Mouse (Mus musculus) testis, adult 2 months (tissue): ENCODE measurements at regions not wholly inside any gene's neighbourhood (a gene's known extent, or its start where the extent isn't known, plus 50 kb on each side); places are given as distances from the start of the nearest gene placed in this dataset.

Experiments used
- H3K27ac ChIP-seq: fragments of 200-500 bp; 2 replicates; pipeline ENCODE4 v1.5.1; 2012; ENCODE audit warnings: low read depth, low read length; ENCODE audit not compliant: control insufficient read depth, insufficient read depth
- H3K27me3 ChIP-seq: fragments of 200-500 bp; 2 replicates; pipeline ENCODE4 v1.6.1; 2012; ENCODE audit warnings: mild to moderate bottlenecking, low read length, moderate library complexity; ENCODE audit not compliant: control insufficient read depth, insufficient read depth
- H3K36me3 ChIP-seq: fragments of 200-500 bp; 2 replicates; pipeline ENCODE4 v1.6.1; 2012; ENCODE audit warnings: mild to moderate bottlenecking, low read length; ENCODE audit not compliant: control insufficient read depth, insufficient read depth
- H3K4me1 ChIP-seq: fragments of 200-500 bp; 2 replicates; pipeline ENCODE4 v1.6.1; 2012; ENCODE audit warnings: low read length; ENCODE audit not compliant: control insufficient read depth, insufficient read depth
- H3K4me3 ChIP-seq: fragments of 200-500 bp; 2 replicates; pipeline ENCODE4 v1.5.1; 2012; ENCODE audit warnings: low read depth, mild to moderate bottlenecking, low read length, moderate library complexity, mixed read lengths; ENCODE audit not compliant: control insufficient read depth
- CTCF ChIP-seq: fragments of 200-500 bp; IDR thresholded peaks from 2 replicates; pipeline ENCODE4 v1.5.1; 2012; ENCODE audit warnings: low read depth, mild to moderate bottlenecking, inconsistent platforms, low read length, moderate library complexity; ENCODE audit not compliant: control insufficient read depth, insufficient read depth, insufficient replicate concordance
- POLR2A ChIP-seq: fragments of 200-500 bp; IDR thresholded peaks from 2 replicates; pipeline ENCODE4 v1.6.1; 2012; ENCODE audit warnings: low read depth, mild to moderate bottlenecking, inconsistent platforms, low read length, moderate library complexity; ENCODE audit not compliant: control insufficient read depth

GRCm38 (mm10) chr7:70484201-70484600, 117.7 kb upstream of the Nr2f2 start:
- H3K4me3 ChIP-seq, result no peak overlapping the region
- no peaks in the 10 kb centered on the region for H3K27me3 ChIP-seq
- no peak overlapping the region for H3K27ac ChIP-seq
- no peaks in the 10 kb centered on the region for H3K36me3 ChIP-seq
- TF ChIP-seq CTCF, result no peak
- TF ChIP-seq POLR2A, result no peak
- no peaks in the 10 kb centered on the region for H3K4me1 ChIP-seq

- Histone ChIP-seq H3K4me1 (no peaks in the 10 kb centered on the region), H3K27ac (no peak overlapping the region), H3K27me3 (no peaks in the 10 kb centered on the region), H3K36me3 (no peaks in the 10 kb centered on the region), H3K4me3 (no peak overlapping the region)
- TF ChIP-seq CTCF (no peak), POLR2A (no peak)
These were observed 117.0 kb upstream of the Nr2f2 start for GRCm38 (mm10) chr7:70483536-70483935.

- no peak overlapping the region for H3K27ac ChIP-seq
- no peak overlapping the region for H3K4me3 ChIP-seq
- TF ChIP-seq POLR2A, result no peak
- no peak for TF ChIP-seq CTCF
- no peaks in the 10 kb centered on the region for H3K4me1 ChIP-seq
- no peaks in the 10 kb centered on the region for H3K27me3 ChIP-seq
- H3K36me3 ChIP-seq, result no peaks in the 10 kb centered on the region
These were observed 115.3 kb upstream of the Nr2f2 start for GRCm38 (mm10) chr7:70481880-70482279.

GRCm38 (mm10) chr7:70472786-70473185, 106.3 kb upstream of the Nr2f2 start:
- TF ChIP-seq POLR2A (no peak), CTCF (no peak)
- Histone ChIP-seq H3K36me3 (no peaks in the 10 kb centered on the region), H3K4me3 (no peak overlapping the region)

DNA sequence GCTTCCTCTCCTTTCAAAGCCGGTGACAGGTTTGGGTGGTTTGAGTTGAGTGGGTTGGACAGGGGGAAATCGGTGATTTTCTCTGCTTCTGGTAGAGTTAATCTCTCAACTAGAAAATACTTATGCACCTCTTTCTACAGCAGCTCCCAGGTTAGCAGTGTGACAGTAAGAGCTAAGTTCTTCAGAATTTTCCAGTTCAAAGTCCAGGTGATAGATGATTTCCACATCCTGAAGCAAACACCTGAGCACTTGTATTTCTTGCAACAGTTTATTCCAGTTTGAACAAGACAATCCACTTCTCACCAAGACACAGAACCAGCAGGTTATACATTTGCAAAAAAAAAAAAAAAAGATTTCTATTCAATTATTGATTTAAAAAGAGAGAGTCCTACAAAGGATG, 104.0 kb upstream of the Nr2f2 start:
- no peaks in the 10 kb centered on the region for H3K4me1 ChIP-seq
- H3K4me3 ChIP-seq, result no peak overlapping the region
- H3K27me3 ChIP-seq, result no peaks in the 10 kb centered on the region
- TF ChIP-seq CTCF (no peak), POLR2A (no peak)
- H3K36me3 ChIP-seq, result no peaks in the 10 kb centered on the region
- H3K27ac ChIP-seq, result no peak overlapping the region

More at GRCm38 (mm10) chr7:70472786-70473185, 106.3 kb upstream of the Nr2f2 start:
- no peaks in the 10 kb centered on the region for H3K4me1 ChIP-seq
- H3K27me3 ChIP-seq, result no peaks in the 10 kb centered on the region
- H3K27ac ChIP-seq, result no peak overlapping the region

DNA sequence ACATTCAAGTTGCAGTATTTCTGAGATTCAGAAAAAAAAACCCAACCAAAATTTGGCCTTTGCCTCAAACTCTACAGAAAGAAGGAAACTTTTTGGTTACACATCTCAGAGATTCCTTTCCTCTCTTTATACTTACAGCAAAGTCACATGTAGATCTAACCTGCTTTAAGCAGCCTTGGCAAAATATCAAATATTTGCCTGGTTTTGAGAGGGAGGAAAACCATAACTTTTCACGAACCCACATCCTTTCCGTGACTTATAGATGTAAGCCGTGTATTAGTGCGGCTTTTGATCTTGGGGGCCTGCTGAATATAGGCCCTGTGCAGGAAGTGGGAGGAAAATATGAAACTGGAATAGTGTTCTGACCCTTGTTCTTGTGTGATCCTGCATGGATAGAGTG, 95.6 kb upstream of the Nr2f2 start:
- Histone ChIP-seq H3K4me3 (no peak overlapping the region), H3K36me3 (no peaks in the 10 kb centered on the region), H3K27ac (no peak overlapping the region), H3K27me3 (no peaks in the 10 kb centered on the region), H3K4me1 (no peaks in the 10 kb centered on the region)
- TF ChIP-seq POLR2A, result no peak
- TF ChIP-seq CTCF, result no peak

- H3K4me1 ChIP-seq, result no peaks in the 10 kb centered on the region
- no peaks in the 10 kb centered on the region for H3K36me3 ChIP-seq
- H3K4me3 ChIP-seq, result no peak overlapping the region
- no peaks in the 10 kb centered on the region for H3K27me3 ChIP-seq
- TF ChIP-seq POLR2A, result no peak
- no peak for TF ChIP-seq CTCF
- H3K27ac ChIP-seq, result no peak overlapping the region
These were observed 88.0 kb upstream of the Nr2f2 start for GRCm38 (mm10) chr7:70454525-70454924.

DNA sequence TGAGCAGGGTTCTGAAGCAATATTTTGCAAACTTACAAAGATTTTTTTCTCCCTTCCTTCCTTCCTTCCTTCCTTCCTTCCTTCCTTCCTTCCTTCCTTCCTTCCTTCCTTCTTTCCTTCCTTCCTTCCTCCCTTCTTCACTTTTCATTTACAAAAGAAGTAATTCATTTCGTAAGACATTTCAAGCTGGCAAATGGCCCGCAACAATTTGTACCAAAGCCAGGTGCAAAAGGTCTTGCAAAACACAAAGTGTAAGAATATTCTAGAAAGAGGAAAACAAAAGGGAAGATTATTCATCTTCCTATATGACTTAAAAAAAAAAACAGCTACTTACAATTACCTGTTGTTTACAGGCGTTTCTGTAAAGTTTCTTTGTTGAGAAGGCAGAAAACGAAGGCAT, 86.3 kb upstream of the Nr2f2 start:
- Histone ChIP-seq H3K4me3 (no peak overlapping the region), H3K36me3 (no peaks in the 10 kb centered on the region), H3K4me1 (no peaks in the 10 kb centered on the region), H3K27me3 (no peaks in the 10 kb centered on the region), H3K27ac (no peak overlapping the region)
- TF ChIP-seq POLR2A (no peak), CTCF (no peak)
